Mouse (Mus musculus) kidney, adult 8-10 months (tissue): Measurements from ENCODE around the gene Slc37a1.

ENCODE experiments used
- DNase-seq, 2 experiments: peaks; one replicate each; pipeline ENCODE4 v3.0.0; 2022

Slc37a1 gene

DNA sequence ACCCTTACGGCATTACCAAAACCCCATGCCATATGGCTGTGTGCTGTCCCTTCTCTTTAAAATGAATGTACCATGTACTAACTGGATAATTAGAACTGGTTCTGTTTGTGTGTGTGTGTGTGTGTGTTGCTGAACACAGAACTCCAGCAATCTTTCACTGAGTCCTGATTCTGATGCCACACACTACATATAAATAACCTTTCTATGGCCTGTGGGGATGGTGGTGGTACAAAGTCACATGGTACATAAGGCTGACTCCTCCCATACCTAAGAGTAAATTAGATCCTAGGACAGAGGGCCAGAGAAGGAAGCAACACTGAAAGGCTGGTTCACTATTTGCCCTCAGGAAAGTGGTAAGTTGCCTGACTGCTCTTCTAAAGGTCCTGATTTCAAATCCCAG, at the start of gene Slc37a1:
Gene Slc37a1 (plus strand): TSS at position 301 of the 400 bp plus-strand sequence.
- DNase-seq = no peak

DNA sequence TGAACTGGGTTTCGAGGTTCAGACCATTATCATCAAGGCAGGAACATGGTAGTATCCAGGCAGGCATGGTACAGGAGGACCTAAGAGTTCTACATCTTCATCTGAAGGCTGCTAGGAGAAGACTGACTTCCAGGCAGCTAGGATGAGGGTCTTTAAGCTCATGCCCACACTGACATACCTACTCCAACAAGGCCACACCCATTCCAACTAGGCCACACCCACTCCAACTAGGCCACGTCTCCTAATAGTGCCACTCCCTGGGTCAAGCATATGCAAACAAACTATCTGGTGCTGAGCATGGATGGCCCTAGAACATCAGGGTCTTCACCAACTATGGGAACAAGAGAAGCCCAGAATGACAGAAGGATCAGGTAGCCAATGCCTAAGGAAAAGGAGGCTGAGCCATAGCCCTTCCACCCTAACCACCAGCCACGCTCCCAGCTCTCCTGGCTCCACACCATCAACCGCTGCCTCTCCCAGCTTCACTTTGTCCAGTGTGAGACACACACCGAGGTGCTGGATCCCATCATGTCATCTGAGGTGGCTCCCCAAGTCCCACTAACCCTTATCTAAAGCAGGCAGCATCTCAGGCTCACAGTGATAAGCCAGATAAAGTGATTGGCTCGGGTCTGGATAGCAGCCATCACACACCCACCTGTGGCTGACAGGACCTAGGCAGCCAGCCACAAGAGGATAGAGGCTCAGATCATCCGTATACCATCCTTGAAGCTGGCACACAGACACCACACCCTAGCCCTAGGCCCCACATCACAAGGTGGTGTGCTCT, 48.2 kb upstream of the Slc37a1 start:
- DNase-seq = no peak

DNA sequence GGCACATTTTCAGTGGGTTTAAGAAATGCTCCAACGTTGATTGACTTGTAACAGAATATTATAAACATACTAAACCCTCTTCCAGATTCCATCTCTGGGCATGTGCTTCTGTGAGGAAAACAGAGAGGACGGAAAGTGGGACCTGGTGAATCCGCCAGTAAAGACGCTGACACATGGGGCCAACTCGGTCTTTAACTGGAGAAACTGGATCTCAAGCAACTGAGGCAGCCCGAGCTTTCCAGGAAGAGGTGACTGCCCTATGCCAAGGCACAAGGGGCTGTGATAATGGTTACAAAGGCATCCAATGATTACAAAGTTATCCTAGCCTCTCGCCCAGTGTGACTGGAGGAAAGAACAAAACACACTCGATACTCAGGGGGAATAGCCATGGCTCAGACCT, 45.4 kb upstream of the Slc37a1 start:
- no peak for DNase-seq

DNA sequence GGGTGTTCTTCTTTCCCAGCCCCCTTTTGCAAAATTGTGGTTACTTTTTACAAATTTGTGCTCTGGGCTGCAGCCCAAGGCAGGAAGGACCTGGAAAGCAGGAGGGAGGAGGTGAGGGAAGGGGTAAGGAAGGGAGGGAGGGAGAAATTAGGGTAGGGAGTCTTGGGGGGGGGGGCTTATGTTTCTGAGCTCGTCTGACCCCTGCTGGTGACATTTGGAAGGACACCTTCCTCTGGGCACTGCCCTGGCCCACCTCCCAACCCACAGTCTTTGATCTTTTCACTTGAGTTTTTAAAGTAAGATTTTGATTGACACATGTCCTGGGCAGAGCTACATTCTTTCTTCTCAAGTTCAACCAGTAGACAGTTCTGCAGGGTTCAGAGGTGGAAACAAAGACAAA, 43.8 kb upstream of the Slc37a1 start:
- DNase-seq = no peak

DNA sequence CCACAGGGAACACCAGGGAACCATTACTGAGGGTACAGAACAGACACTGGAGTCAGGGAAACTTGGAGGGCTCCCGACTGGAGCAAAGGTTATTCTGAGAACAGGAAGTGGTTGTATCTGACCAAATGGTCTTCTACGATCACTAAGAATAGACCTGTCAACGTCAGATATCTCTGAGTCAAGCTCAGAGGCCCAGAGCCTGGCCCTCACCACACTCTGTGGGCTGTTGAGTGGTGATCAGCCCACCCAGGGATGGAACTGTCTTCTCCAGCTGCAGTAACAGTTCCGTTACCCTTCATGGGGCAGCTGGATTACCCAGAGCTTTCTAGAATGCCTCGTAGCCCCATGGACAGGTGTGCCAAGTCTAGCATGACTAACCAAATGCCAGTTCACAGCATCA, 41.3 kb upstream of the Slc37a1 start:
- DNase-seq = no peak

DNA sequence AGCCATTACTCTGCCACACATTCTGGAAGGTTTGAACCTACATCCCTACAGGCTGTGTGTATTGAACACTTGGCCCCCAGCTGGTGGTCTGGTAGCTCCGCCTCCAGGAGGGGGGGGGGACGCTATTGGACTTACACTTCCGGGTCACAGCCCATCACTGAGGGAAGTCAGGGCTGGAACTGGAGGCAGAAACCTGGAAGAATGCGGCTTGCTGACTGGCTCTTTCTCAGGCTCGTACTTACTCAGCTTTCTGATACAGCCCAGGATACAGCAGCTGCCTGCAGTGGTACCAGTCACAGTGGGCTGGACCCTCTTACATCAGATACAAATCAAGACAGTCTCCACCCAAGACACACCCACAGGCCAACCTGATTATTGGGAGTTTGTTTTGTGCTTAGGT, 39.4 kb upstream of the Slc37a1 start:
- no peak for DNase-seq

DNA sequence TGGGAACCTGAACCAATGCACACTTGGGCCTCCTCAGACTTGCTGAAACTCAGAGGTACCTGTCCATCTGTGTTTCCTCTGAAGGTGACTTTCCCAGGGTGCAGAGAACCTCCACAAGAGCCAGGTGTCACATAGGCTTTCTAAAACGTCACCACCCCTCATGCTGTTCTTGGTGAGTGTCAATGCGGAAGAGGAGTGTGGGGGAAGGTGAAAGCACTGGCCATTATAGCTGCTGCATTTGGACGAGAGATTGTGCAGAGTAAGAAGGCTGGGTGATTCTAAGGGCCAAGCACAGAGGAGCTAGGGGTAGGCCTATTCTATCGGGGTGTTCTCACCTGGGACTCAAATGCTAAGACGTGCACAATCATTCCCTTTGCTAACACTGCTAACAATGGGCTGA, 32.6 kb upstream of the Slc37a1 start:
- no peak for DNase-seq

DNA sequence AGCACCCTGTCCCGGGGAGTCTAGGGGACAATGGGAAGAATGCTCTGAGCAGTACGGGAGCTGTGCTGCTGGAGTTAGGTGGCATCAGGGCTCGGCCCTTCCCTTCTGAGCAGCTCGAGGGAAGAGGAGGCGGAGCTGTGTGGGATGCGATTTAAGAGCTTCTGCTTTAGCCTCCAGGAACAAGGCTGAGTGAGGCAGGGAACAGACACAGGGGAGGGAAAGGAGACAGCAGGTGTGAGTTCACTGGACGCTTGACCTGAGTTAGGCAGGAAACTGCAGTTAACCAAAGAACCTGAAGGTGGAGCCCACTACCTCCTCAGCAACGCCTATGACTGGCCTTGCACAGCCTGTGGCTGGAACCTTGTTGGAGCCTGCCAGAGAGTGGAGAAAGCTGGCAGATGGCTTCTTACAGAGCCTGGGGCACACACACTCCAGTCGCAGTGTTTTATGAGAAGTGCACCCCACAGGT, 32.1 kb upstream of the Slc37a1 start:
- peak; percentile 81 to 89 for DNase-seq

DNA sequence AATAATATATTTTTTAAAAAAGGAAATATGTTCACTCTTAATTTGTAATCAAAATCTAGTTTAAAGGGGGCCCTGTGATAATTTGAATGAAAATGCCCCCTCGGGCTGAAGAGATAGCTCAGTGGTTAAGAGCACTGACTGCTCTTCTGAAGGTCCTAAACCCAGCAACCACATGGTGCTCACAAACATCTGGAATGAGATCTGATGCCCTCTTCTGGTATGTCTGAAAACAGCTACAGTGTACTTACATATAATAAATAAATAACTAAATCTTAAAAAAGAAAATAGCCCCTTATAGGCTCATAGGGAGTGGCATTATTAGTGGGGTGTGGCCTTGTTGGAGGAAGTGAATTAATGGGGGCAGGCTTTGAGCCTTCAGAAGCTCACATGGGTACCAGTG, 29.4 kb upstream of the Slc37a1 start:
- DNase-seq = no peak

DNA sequence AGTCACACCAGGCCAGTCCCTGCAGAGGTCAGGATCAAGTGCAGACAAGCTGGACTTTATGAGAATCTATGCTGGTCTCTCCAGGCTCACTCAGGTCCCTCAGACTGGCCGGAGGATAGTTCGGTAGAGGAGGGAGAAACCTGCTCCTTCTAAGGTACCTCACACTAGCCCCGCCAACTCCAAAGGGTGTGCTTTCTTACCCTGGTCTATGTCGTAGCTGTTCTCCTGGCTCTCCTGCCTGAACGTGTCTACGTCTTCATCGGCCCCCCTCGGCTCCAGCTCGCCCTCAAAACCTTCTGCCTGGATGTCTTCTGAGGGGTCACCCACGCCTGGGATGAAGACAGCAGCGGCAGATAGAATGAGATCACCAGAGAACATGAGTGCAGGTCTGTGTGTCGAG, 28.7 kb upstream of the Slc37a1 start:
- DNase-seq = no peak

DNA sequence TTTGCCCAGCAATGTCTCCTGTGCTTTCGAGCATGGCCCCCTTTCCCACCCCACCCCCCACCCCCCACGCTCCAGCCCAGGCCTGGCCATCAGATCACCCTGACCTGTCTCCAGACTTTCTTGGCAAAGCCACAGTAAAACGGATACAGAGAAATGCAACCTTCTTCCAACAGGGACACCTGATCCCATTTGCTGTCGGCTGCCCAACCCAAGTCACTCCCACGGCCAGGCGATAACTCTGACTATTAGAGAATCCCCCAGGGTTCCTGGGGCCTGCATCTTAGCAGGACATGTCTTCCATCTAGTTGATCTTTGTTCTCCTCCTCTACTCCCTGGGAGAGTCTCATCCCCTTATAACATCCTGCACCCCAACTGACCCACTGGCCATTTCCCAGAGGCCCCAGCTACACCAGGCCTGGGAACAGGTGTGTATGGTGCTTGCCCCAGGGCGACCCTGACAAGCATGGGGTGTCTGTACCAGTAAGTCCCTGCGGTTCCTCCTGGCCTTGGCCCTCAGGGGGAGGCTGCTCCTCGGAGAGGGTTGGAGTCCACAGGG, 28.2 kb upstream of the Slc37a1 start:
- no peak for DNase-seq

DNA sequence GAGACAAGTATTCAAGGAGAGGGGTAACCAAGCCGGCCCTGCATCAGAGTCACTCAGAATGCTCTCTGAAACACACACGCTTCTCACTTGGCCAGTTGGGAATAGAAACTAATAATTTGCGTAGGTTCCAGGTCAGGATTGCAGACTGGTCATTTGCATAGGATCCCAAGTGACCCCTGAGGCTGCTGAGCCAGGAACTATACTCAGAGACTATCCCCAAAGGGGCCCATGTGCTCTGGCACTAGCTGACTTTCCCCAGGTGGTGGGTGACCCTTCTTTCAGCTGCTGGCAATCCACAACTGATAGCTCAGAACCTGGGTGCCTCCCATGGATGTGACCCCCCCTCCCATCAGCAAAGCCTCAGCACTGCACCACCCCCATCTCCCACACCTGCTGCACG, 27.4 kb upstream of the Slc37a1 start:
- no peak for DNase-seq

DNA sequence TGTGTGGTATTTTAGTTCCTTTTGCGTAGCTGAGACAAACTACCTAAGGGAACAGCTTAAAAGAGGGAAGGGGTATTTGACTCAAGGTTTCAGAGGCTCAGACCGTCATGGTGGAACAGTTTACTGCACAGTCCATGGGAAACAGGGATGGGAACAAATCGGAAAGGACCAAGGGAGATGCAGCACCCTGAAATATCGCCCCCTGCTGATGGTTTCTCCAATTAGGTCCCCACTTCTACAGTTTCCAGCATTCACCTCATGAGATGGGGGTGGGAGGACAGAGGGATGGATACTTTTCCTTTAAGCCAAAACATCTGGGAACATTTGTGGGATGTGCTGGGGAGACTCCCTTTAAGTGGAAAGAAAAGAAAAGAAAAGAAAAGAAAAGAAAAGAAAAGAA, 26.8 kb upstream of the Slc37a1 start:
- DNase-seq = no peak

DNA sequence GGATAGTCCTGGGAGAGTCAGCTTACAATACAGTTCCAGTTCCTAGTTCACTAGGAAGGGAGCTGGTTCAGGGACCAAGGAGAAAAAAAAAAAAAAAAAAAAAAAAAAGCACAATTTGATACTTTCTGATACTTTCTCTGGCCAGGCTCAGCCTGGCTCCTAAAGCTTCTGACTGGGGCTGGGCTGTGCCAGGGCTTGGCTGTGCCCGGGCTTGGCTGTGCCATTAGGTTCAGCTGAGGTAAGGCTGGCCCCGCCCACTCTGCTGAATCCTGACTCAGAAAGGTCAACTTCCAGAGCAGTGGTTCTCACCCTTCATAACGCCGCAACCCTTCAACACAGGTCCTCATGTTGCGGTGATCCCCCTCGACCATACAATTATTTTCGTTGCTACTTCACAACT, 26.2 kb upstream of the Slc37a1 start:
- DNase-seq = peak; percentile 92 to 96

DNA sequence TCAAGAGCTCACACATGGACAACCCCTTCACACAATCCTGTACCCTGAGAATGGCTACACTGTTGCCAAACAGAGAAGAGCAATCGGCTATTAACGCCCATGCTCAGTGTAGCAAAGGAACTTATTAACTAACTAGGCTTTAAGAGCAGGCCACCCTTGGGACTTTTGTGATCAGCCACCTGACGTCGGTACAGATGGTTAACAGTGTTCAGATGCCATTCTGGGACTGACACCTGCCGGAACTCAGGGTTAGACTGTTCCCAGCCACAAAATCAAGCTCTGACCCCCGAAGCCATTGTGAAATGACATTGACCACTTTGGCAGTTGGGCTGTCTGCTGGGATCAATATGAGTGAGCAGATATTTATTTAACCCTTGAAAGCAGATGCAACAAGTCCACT, 25.2 kb upstream of the Slc37a1 start:
- DNase-seq = peak; percentile 57 to 69

DNA sequence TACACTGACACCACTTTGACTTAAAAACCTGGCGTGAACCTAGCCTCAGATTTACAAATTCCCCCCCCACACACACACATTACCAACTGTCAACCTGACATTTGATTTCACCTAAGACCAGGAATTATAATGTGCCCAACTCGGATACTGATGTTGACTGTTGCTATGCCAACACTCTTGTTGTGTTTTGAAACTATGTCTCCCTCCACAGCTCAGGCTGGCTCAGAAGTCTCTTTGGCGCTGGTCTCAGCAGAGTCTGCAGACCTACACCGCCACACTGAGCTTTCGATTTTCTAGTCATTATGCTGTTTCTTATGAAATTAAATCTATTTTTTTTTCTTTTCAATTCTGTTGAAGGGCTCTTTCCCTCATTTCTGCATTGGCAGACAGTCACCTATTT, 23.9 kb upstream of the Slc37a1 start:
- no peak for DNase-seq

DNA sequence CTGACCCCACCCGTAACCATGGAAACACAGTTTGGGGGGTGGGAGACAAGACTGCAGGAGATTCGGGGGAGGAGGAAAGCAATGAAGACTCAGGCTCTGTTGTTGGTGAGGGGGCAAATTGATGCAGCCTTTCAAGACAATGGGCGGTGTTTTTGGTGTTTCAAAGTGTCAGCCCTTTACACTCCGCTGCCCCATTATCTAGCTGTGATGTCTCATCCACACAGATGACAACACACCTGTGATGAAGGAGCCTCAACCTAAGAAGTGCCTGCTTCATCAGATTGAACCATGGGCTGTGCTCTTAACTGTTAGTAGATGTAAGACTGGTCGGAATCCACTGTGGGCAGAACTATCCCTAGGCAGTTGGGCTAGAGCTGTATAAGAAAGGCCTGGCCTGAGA, 22.8 kb upstream of the Slc37a1 start:
- no peak for DNase-seq

DNA sequence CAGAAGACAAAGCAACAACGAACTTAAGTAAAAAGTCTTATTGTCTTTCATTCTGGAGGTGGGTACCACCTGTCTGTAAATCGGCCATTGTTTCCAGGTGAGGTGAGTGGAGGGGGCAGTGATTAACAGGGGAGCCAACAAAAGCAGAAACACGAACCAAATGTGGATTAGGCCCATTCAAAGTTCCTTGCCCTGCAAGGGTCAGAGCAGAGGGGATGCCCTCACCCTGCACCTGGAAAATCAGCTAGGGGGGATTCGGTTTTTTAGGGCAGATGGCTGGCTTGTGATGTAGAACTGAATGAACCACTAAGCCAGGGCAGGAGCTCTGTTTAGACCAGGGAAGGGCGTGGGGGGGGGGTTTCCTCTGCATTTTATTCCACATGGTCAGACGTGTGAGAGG, 22.2 kb upstream of the Slc37a1 start:
- DNase-seq = no peak

DNA sequence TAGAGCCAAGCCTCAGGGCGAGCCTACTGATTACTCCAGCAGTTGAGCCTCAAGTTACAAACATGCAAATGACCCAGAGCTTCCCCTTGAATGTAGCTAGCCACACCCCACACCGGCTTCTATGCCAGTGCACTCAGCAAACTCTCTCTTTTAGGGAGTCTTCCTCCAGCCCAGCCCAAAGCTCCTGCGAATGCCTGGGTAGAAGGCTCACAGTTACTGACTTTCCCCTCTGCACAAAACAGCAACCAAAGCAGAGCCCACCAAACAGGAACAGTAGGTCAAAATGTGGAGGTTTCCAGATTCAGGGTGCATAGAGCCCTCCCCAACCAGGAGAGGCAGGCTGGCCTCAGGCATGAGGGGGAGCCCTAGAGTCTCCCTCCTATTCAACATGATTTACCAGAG, 21.4 kb upstream of the Slc37a1 start:
- DNase-seq = no peak

DNA sequence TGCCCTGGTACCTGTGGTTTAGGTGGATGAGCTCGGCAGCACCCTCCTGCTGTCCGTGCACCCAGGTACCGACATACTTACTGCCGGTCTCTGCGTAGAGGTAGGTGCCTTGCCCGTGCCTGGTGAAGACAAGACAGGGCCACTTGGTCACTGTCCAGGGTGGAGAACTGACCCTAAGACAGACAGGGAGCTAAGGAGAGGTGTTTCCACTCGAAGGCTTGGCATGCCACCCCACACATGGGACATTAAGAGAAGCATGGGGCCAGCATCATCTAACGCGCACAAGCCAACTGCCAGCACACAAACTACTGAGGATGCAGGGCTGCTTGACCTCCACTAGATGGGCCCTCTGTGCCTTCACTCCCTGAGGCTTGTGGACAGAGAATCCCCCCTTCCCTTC, 20.8 kb upstream of the Slc37a1 start:
- no peak for DNase-seq

DNA sequence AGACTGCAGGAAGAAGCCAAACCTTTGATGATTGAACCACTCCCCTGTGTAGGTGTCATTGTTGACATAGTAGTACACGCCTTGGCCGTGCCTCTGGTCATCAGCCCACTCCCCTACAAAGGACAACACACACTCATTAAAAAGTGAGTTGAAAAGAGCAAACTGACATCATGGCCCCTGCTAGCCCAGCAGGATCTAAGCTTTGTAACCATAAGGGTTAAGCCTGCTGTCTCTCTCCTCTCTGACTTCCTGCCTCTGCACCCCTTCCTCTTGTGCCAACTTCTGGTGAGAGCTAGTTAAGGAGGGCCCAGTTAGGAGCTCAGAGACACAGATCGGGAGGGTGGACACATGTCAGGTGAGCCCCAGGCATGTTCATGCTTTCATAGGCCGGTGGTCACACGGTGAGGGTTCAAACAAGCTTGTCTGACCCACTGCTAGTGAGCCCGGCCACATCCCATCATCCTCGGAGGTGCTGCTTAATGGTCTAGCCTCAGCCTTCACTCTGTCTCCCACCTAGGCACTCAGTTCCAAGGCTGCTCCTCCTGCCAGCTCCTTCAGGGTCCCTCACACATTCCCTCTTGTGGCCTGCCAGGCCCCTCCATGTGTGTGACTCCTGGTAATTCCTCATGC, 20.2 kb upstream of the Slc37a1 start:
- DNase-seq = no peak

DNA sequence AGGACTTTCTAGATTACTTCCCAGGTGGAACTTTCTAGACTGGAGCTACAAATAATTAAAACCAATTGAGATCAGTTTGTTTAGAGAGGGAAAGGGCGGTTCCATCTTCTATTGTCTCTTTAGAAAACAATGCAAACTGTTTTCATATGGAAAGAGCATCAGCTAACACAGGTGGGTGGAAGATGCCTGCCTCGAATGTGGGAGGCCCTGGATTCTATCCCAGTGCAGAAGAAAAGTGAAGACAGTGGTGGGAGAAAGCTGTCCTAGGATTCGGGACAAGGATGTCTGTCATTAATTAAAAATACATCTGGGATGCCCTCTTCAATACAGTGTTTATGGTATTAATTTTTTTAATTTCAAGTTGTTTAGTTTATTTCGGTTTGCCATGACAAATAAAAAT, 19.5 kb upstream of the Slc37a1 start:
- DNase-seq = no peak

DNA sequence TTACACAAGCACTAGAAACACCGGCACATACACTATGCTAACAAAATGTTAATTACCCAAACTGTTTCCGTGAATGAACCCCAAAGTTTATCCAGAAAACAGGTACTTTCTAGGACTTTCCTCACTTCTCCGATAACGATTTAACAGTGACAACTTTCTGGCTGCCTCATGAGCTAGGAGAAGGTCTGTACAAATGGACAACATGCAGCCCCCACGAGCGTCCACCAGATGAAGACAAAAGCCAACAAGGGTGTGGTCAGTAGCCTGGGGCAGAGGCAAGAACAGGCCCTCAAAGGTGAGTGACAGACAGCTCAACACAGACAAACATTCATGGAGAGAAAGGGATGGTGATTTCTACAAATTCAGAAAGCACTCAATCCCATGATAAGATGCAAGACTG, 19.0 kb upstream of the Slc37a1 start:
- DNase-seq = no peak

DNA sequence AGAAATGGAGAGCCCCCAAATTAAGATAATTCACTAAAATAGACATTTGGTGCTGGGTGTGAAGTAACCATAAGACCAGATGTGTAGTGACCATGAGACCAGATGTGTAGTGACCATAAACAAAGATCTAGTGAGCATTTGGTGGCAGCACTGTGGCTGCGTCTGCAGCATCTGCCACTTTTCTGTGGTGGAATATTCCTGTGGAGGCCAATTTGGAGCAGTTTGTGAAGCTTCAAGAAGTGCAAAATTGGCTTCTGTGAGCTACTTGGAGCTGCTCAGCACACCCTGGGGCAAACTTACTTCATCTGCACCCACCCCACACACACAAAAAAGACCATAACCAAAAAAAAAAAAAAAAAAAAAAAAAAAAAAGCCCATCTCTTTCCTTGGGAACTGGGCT, 18.6 kb upstream of the Slc37a1 start:
- DNase-seq = no peak

DNA sequence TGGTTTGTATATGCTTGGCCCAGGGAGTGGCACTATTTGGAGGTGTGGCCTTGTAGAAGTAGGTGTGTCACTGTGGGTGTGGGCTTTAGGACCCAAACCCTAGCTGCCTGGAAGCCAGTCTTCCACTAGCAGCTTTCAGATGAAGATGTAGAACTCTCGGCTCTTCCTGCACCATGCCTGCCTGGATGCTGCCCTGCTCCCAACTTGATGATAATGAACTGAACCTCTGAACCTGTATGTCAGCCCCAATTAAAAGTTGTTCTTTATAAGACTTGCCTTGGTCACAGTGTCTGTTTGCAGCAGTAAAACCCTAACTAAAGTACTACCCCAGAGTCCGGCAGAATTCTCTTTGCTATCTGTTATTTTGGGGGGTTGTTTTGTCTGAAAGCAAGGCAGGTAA, 16.8 kb upstream of the Slc37a1 start:
- no peak for DNase-seq
